Mouse (Mus musculus) testis, adult 2 months (tissue): ENCODE data around the gene Kcna2.

Source experiments
- CTCF ChIP-seq: fragments of 200-500 bp; IDR thresholded peaks from 2 replicates; pipeline ENCODE4 v1.5.1; 2012; ENCODE audit warnings: low read depth, mild to moderate bottlenecking, inconsistent platforms, low read length, moderate library complexity; ENCODE audit not compliant: control insufficient read depth, insufficient read depth, insufficient replicate concordance
- POLR2A ChIP-seq: fragments of 200-500 bp; IDR thresholded peaks from 2 replicates; pipeline ENCODE4 v1.6.1; 2012; ENCODE audit warnings: low read depth, mild to moderate bottlenecking, inconsistent platforms, low read length, moderate library complexity; ENCODE audit not compliant: control insufficient read depth

DNA sequence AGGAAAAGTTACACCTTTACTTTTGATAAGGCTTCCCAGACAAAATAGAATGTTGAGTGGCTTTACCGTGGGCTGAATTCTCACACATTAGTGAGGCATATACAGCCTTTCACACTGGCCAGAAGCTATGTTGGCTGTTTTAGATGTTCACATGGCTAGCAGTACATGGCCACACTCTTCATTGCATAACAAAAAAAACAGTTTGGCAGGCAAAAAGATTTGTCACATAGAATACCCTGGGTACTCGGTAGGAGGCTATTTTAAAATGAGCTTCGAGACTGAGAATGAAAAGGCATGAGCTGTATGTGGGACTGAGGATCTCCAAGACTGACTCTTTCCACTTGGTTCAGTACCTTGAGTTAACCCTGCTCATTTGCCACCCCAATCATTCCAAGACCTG lies 12.1 kb upstream of the Kcna2 start:
- TF ChIP-seq CTCF: no peak
- no peak for TF ChIP-seq POLR2A
